Mouse (Mus musculus) ES-Bruce4 (cell line): Measurements from ENCODE around the gene Slc9a8. TPM values are rescaled to one million over a fixed set of nuclear protein-coding genes. Genes with fewer than 3 reads are reported as not detected.
"Not testable (repeated sequence)": the region's sequence is repeated elsewhere in the genome, so short reads cannot be mapped to it uniquely, and the experiment has no call there.

ENCODE experiments used
- H3K27ac ChIP-seq: 2 replicates; pipeline ENCODE4 v1.5.1; 2012; ENCODE audit warnings: low read length, inconsistent platforms; ENCODE audit not compliant: insufficient read depth
- H3K27me3 ChIP-seq: 2 replicates; pipeline ENCODE4 v1.6.1; 2012; ENCODE audit warnings: mild to moderate bottlenecking, low read length, inconsistent platforms; ENCODE audit not compliant: control insufficient read depth, poor library complexity, insufficient read depth, severe bottlenecking
- H3K36me3 ChIP-seq: 2 replicates; pipeline ENCODE4 v1.6.1; 2012; ENCODE audit warnings: inconsistent platforms, mild to moderate bottlenecking, low read length, moderate library complexity; ENCODE audit not compliant: control insufficient read depth, poor library complexity, insufficient read depth, severe bottlenecking
- H3K4me1 ChIP-seq: one replicate; pipeline ENCODE4 v1.8.1; 2011; ENCODE audit warnings: low read length; ENCODE audit not compliant: control insufficient read depth, insufficient read depth
- H3K4me3 ChIP-seq: 2 replicates; pipeline ENCODE4 v1.5.1; 2011; ENCODE audit warnings: low read depth, mild to moderate bottlenecking, low read length
- H3K9ac ChIP-seq: 2 replicates; pipeline ENCODE4 v1.6.1; 2012; ENCODE audit warnings: low read depth, mild to moderate bottlenecking, inconsistent platforms; ENCODE audit not compliant: poor library complexity, severe bottlenecking
- H3K9me3 ChIP-seq: replicated peaks from 2 replicates; pipeline ENCODE4 v1.6.1; 2012; ENCODE audit warnings: mild to moderate bottlenecking, low read length, inconsistent platforms; ENCODE audit not compliant: control insufficient read depth, poor library complexity, insufficient read depth, severe bottlenecking
- CTCF ChIP-seq: IDR thresholded peaks from one replicate; pipeline ENCODE4 v1.8.1; 2011; ENCODE audit warnings: low read depth, low read length
- EP300 ChIP-seq: IDR thresholded peaks from 2 replicates; pipeline ENCODE4 v1.6.1; 2011; ENCODE audit warnings: low read depth, low read length; ENCODE audit not compliant: insufficient read depth
- POLR2A ChIP-seq: IDR thresholded peaks from one replicate; pipeline ENCODE4 v1.8.1; 2011; ENCODE audit warnings: low read length; ENCODE audit not compliant: insufficient read depth
- polyA plus RNA-seq: library from polyadenylated mRNA; stranded (reverse); fragments of >200 nt; gene quantifications from 2 replicates; pipeline ENCODE4 v1.2.4, GENCODE M21; 2011; ENCODE audit warnings: low read depth; ENCODE audit not compliant: missing spikeins, insufficient read depth, insufficient read length

Gene Slc9a8
- polyA plus RNA-seq, 1 experiment: 49.1 TPM

GRCm38 (mm10) chr2:167386456-167386855 is 35.1 kb upstream of the Slc9a8 start:
- TF ChIP-seq EP300 (no peak), CTCF (no peak), POLR2A (no peak)

GRCm38 (mm10) chr2:167386998-167387397 is 34.5 kb upstream of the Slc9a8 start:
- Histone ChIP-seq H3K27me3 (no peaks in the 10 kb centered on the region), H3K27ac (no peak overlapping the region), H3K4me3 (no peak overlapping the region), H3K36me3 (no peaks in the 10 kb centered on the region), H3K4me1 (no peaks in the 10 kb centered on the region), H3K9ac (no peak overlapping the region), H3K9me3 (no peaks in the 10 kb centered on the region)
- TF ChIP-seq EP300 (no peak), CTCF (no peak), POLR2A (no peak)

More at GRCm38 (mm10) chr2:167386456-167386855, 35.1 kb upstream of the Slc9a8 start:
- no peaks in the 10 kb centered on the region for H3K27me3 ChIP-seq
- no peak overlapping the region for H3K4me3 ChIP-seq
- no peaks in the 10 kb centered on the region for H3K9me3 ChIP-seq
- no peak overlapping the region for H3K9ac ChIP-seq
- H3K36me3 ChIP-seq: no peaks in the 10 kb centered on the region
- no peaks in the 10 kb centered on the region for H3K4me1 ChIP-seq
- H3K27ac ChIP-seq: no peak overlapping the region

GRCm38 (mm10) chr2:167394426-167394825 is 27.1 kb upstream of the Slc9a8 start:
- Histone ChIP-seq H3K9ac (no peak overlapping the region), H3K27me3 (no peaks in the 10 kb centered on the region), H3K27ac (no peak overlapping the region), H3K36me3 (no peaks in the 10 kb centered on the region), H3K4me3 (no peak overlapping the region), H3K4me1 (peaks cover under 1% of the 10 kb centered on the region), H3K9me3 (no peaks in the 10 kb centered on the region)
- TF ChIP-seq CTCF: no peak
- no peak for TF ChIP-seq EP300
- TF ChIP-seq POLR2A: no peak

- H3K4me3 ChIP-seq, H3K9ac ChIP-seq, H3K4me1 ChIP-seq, H3K27me3 ChIP-seq, H3K27ac ChIP-seq, H3K36me3 ChIP-seq, H3K9me3 ChIP-seq: not testable (repeated sequence)
Measured at GRCm38 (mm10) chr2:167396420-167396819, 25.1 kb upstream of the Slc9a8 start.

- Histone ChIP-seq H3K27me3 (no peaks in the 10 kb centered on the region), H3K9ac (no peak overlapping the region), H3K27ac (no peak overlapping the region), H3K9me3 (no peaks in the 10 kb centered on the region), H3K4me3 (no peak overlapping the region), H3K4me1 (peaks cover 4% of the 10 kb centered on the region), H3K36me3 (no peaks in the 10 kb centered on the region)
- no peak for TF ChIP-seq POLR2A
- TF ChIP-seq EP300: no peak
- no peak for TF ChIP-seq CTCF
Measured at GRCm38 (mm10) chr2:167399012-167399411, 22.5 kb upstream of the Slc9a8 start.

GRCm38 (mm10) chr2:167399646-167400045 is 21.9 kb upstream of the Slc9a8 start:
- no peak for TF ChIP-seq POLR2A
- TF ChIP-seq EP300: 0 out of 2 replicates have a peak, but pooled peaks have one; percentile 25
- H3K9me3 ChIP-seq: no peaks in the 10 kb centered on the region
- no peak overlapping the region for H3K27ac ChIP-seq
- no peaks in the 10 kb centered on the region for H3K36me3 ChIP-seq
- H3K27me3 ChIP-seq: no peaks in the 10 kb centered on the region
- H3K4me1 ChIP-seq: peaks cover 4% of the 10 kb centered on the region
- no peak overlapping the region for H3K4me3 ChIP-seq
- no peak overlapping the region for H3K9ac ChIP-seq
